Mouse (Mus musculus) kidney, adult 18-20 months (tissue): ENCODE measurements at regions not wholly inside any gene's neighbourhood (a gene's known extent, or its start where the extent isn't known, plus 50 kb on each side); places are given as distances from the start of the nearest gene placed in this dataset.

Source experiments
- DNase-seq: peaks from one replicate; pipeline ENCODE4 v3.0.0; 2021

DNA sequence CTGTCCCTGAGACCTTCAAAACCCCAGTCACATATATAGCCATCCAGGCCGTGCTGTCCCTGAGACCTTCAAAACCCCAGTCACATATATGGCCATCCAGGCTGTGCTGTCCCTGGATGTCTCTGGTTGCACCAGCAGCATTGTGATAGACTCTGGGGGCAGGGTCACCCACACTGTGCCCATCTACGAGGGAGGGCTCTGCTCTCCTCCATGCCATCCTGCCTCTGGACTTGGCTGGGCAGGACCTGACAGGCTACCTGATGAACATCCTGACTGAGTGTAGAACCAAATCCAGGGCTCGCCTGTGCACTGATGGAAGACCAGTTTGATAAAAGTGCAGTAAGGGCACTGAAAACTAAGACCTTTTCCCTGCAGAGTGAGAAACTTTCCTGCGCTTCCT lies 63.1 kb upstream of the S1pr3 start:
- DNase-seq, result no peak

DNA sequence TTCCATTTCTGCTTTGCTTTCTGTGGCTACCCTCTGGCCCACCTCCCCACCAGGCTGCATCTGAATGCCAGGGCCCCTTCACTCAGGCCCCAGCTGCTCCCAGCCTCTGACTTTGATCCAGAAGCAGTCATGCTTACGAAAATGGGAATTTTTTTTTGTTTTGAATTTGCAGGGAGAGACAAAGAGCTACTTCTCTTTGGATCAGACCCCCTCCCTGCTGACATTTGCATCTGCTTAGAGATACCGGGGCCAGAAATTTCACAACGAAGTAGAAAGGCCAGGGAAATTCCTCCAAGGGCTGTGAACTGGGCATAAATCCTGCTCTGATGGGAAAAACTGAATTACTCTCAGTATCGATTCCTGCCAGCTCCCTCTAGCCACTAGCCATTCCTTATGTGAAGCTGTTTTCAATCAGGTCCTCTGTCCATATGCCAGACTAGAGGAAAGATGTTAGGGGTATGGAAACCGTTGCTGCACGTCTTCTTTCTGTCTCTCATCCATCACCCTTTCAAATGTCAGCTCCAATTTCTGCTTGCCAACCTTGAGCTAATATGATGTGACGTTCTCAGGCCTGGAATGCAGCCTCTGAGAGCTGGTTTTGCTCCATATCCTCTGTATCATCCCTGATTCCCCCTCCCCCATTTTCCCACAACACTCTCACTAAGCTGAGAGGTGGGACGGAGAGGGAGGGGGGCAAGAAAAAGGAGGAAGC lies 62.4 kb upstream of the S1pr3 start:
- DNase-seq, result no peak

DNA sequence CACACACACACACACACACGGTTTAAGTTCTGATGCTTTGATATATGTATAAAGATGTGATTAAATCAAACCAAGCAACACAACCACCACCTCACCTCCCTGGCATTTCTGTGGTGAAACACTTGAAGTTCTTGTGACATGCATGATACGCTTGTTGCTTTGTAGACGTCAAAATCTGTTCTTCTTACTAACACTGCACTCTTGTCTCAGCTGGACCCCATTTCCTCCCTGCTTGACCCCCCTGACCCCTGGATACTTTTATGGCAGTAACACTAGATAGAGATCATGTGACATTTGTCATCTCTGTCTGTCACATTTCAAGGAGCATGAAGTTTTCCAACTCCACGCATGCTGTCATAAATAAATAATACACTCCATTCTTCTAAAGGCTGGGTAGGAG lies 59.7 kb upstream of the S1pr3 start:
- no peak for DNase-seq

DNA sequence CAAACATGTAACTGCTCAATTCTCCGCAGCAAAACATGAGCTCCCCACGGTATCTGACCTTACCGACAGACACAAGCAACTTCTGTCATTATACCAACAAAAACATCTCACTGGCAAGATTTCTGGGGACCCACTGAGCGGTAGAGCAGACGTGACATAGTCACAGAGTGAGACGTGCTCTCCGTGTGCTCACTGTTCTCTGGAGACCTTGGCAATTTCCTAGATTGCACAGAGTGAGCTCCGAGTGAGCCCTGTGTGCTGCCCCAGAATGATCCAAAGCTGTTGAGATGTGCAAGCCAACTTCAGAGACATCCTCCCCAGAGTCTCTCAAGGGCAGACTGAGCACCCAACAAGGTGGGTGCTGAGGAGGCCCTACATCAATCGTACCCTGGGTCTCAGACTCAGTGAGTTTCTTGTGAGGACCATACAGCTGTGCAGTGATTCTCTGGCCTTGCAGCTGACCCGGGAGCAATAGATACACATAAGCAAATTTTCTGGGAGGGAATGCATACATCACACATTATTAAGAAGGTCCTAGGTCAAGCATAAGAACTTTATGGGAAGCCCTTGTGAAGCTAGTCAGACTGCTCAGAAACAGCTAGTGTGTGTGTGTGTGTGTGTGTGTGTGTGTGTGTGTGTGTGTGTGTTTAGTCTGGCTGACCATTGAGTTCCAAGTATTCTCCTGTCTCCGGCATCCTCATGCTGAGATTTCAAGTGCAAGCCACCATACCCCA lies 58.5 kb upstream of the S1pr3 start:
- DNase-seq, result no peak

DNA sequence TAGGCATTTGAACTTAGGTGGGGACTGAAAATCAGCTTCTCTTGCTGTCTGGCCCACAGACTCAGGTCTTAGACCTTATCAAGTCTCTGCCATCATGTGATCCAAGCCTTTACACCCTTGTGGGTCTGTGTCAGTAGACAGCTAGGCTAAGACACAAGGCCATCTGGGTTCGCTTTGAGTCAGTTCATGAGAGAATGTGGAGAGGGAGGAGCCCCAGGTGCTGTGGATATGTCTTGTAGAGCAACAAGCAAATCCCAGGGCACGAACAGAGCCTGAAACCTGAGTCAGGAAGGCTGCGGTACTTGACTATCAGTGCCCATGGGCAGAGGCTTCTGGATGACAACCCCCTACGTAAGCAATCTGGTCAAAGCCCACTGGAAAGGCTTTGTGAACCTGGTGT lies 55.6 kb upstream of the S1pr3 start:
- DNase-seq, result no peak

DNA sequence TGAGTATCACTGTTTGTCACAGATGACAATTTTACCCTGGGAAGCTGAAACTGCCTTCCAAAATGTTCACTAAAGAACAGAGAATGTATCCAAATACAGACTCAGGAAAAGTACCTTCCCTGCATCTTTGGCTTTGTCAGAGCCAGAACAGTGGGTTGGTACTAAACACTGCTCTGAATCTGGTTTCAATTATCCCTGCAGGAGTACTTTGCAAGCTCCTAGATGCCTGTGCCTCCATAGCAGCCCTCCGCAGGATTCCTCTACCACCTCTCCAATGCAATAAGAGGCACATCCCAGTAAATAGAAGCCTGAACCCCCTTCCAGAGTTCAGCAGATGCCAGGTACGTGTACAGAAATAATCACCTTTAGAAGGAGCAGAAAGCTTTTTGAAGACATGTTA lies 52.9 kb upstream of the S1pr3 start:
- no peak for DNase-seq
